ENCODE assay signal across 9 mouse cellular contexts in genomic region chr10:80144864-80145838, GRCm38 (mm10). TPM values are rescaled to one million over a fixed set of nuclear protein-coding genes. Genes with fewer than 3 reads are reported as not detected.
DNase-seq lines count a peak whose midpoint lies in the region; ATAC-seq and TF ChIP-seq lines count a peak whose summit lies in the region.
"Had no signal": no experiment of that assay in that cellular context is flagged by ENCODE, and none has a peak within 500 bp of the region (broad histone marks: within the 10 kb centered on the region; RNA-seq: fewer than 3 reads in every experiment).

No protein-coding gene starts in this region.

- peak; percentile 89 for TF ChIP-seq CTCF in stomach, postnatal 0 days (IDR thresholded peaks at IDR 0.05; ENCODE audit: low read depth)

- H3K27me3 ChIP-seq in limb, embryonic 11.5 days (ENCODE audit: control insufficient read depth, insufficient read depth, low read length): no peaks in the 10 kb centered on the region
- no peaks in the 10 kb centered on the region for H3K27me3 ChIP-seq in midbrain, embryonic 15.5 days (replicated peaks)
- H3K27me3 ChIP-seq in stomach, postnatal 0 days (ENCODE audit: control insufficient read depth, insufficient read depth, low read length): no peaks in the 10 kb centered on the region
- H3K27me3 ChIP-seq: Patski had no signal

- no peak for TF ChIP-seq EP300 in stomach, postnatal 0 days (optimal IDR thresholded peaks at IDR 0.05)

- H3K4me2 ChIP-seq in limb, embryonic 11.5 days (ENCODE audit: low read depth, severe bottlenecking): no peak overlapping the region
- H3K4me2 ChIP-seq in midbrain, embryonic 15.5 days: 0 out of 2 replicates have a peak overlapping the region, but pooled peaks have one; percentile 0
- no peak overlapping the region for H3K4me2 ChIP-seq in stomach, postnatal 0 days (replicated peaks; ENCODE audit: low read depth)

- ATAC-seq in cerebellum, adult (ENCODE audit: insufficient number of reproducible peaks, low FRiP score, low TSS enrichment): no peak
- no peak for ATAC-seq in limb, embryonic 11.5 days (ENCODE audit: insufficient number of reproducible peaks, low FRiP score, low TSS enrichment, low read depth)
- no peak for ATAC-seq in midbrain, embryonic 15.5 days (replicated peaks)
- no peak for ATAC-seq in stomach, postnatal 0 days (ENCODE audit: low FRiP score, low TSS enrichment)
- ATAC-seq: Patski had no signal

- H3K36me3 ChIP-seq in limb, embryonic 11.5 days (ENCODE audit: control insufficient read depth, insufficient read depth, low read length): peaks cover 20% of the 10 kb centered on the region
- peaks cover 3% of the 10 kb centered on the region; the same call in 1 of the 2 replicates for H3K36me3 ChIP-seq in midbrain, embryonic 15.5 days (replicated peaks)
- peaks cover 10% of the 10 kb centered on the region; the same call in 1 of the 2 replicates for H3K36me3 ChIP-seq in stomach, postnatal 0 days (ENCODE audit: control insufficient read depth, insufficient read depth, low read length)

- WGBS in limb, embryonic 11.5 days: 79% methylated on average over 20 of the region's 20 CpGs
- 70% methylated on average over 20 of the region's 20 CpGs for WGBS in midbrain, embryonic 15.5 days
- 75% methylated on average over 20 of the region's 20 CpGs for WGBS in stomach, postnatal 0 days

- H3K4me1 ChIP-seq in limb, embryonic 11.5 days (ENCODE audit: control insufficient read depth, insufficient read depth, low read length): peaks cover 16% of the 10 kb centered on the region; the same call in 1 of the 2 replicates
- peaks cover 56% of the 10 kb centered on the region for H3K4me1 ChIP-seq in midbrain, embryonic 15.5 days
- H3K4me1 ChIP-seq in stomach, postnatal 0 days (replicated peaks; ENCODE audit: control insufficient read depth, insufficient read depth): peaks cover 8% of the 10 kb centered on the region; the same call in 1 of the 2 replicates

- H3K9me3 ChIP-seq in limb, embryonic 11.5 days (ENCODE audit: control insufficient read depth, low read length): no peaks in the 10 kb centered on the region
- no peaks in the 10 kb centered on the region for H3K9me3 ChIP-seq in midbrain, embryonic 15.5 days
- H3K9me3 ChIP-seq in stomach, postnatal 0 days (ENCODE audit: control insufficient read depth, low read length): no peaks in the 10 kb centered on the region

- H3K9ac ChIP-seq in limb, embryonic 11.5 days (ENCODE audit: low read length): no peak overlapping the region
- peak overlapping the region; percentile 2; the same call in 1 of the 2 replicates for H3K9ac ChIP-seq in midbrain, embryonic 15.5 days
- H3K9ac ChIP-seq in stomach, postnatal 0 days (ENCODE audit: low read length): 0 out of 2 replicates have a peak overlapping the region, but pooled peaks have one; percentile 31

- H3K27ac ChIP-seq in limb, embryonic 11.5 days (replicated peaks; ENCODE audit: low read depth, low read length): no peak overlapping the region
- no peak overlapping the region for H3K27ac ChIP-seq in midbrain, embryonic 15.5 days
- peak overlapping the region; percentile 99 for H3K27ac ChIP-seq in stomach, postnatal 0 days (replicated peaks)

- no peak overlapping the region for H3K4me3 ChIP-seq in limb, embryonic 11.5 days (ENCODE audit: low read depth, low read length)
- H3K4me3 ChIP-seq in midbrain, embryonic 15.5 days: no peak overlapping the region
- no peak overlapping the region for H3K4me3 ChIP-seq in stomach, postnatal 0 days (ENCODE audit: low read depth, low read length)

- peak; percentile 81 for DNase-seq in cerebellum, adult 11 months
- peak; percentile 81 to 87 for DNase-seq in cerebellum, adult 18-20 months
- peak; percentile 78 for DNase-seq in gastrocnemius, adult 18-20 months (ENCODE audit: low spot score)
- peak; percentile 87 for DNase-seq in induced T-regulatory cell, adult 2 months (ENCODE audit: low read depth)
- DNase-seq in limb, embryonic 11.5 days (ENCODE audit: low spot score): peak; percentile 83
- DNase-seq in stomach, postnatal 0 days (ENCODE audit: low spot score): peak; percentile 78

RNA-seq across cellular contexts. Expression of gene Midn, which starts 2.9 kb away (rescaled TPM):
- total RNA-seq in gastrocnemius, adult 18-20 months (2021): 10 to 100 TPM; 40.6 to 47.9 TPM
- polyA plus RNA-seq in limb, embryonic 11.5 days (2014; fragmentation: Nextera tagmentation; extraction: Ambion mirVana): 59.3 and 60.9 TPM in 2 replicates
- polyA plus RNA-seq in midbrain, embryonic 15.5 days (2015; fragmentation: Nextera tagmentation; extraction: Ambion mirVana): 29.5 and 29.9 TPM in 2 replicates
- 8.5 and 9.6 TPM in 2 replicates for polyA plus RNA-seq in stomach, postnatal 0 days (2015; fragmentation: Nextera tagmentation; extraction: Ambion mirVana)

RNA-seq across cellular contexts. Expression of gene Cbarp, which starts 4.5 kb away (rescaled TPM):
- 1 to 10 TPM; 1.6 to 1.9 TPM for total RNA-seq in gastrocnemius, adult 18-20 months (2021)
- polyA plus RNA-seq in limb, embryonic 11.5 days (2014; fragmentation: Nextera tagmentation; extraction: Ambion mirVana): 4.7 and 6.5 TPM in 2 replicates
- 65.7 and 66.9 TPM in 2 replicates for polyA plus RNA-seq in midbrain, embryonic 15.5 days (2015; fragmentation: Nextera tagmentation; extraction: Ambion mirVana)
- 4.2 and 4.3 TPM in 2 replicates for polyA plus RNA-seq in stomach, postnatal 0 days (2015; fragmentation: Nextera tagmentation; extraction: Ambion mirVana)

RNA-seq across cellular contexts. Expression of gene Atp5d, which starts 6.7 kb away (rescaled TPM):
- 100 to 1,000 TPM; 573 to 611 TPM for total RNA-seq in gastrocnemius, adult 18-20 months (2021)
- 416 and 426 TPM in 2 replicates for polyA plus RNA-seq in limb, embryonic 11.5 days (2014; fragmentation: Nextera tagmentation; extraction: Ambion mirVana)
- polyA plus RNA-seq in midbrain, embryonic 15.5 days (2015; fragmentation: Nextera tagmentation; extraction: Ambion mirVana): 444 and 468 TPM in 2 replicates
- 679 and 705 TPM in 2 replicates for polyA plus RNA-seq in stomach, postnatal 0 days (2015; fragmentation: Nextera tagmentation; extraction: Ambion mirVana)

RNA-seq across cellular contexts. Expression of gene Cirbp, which starts 20.6 kb away (rescaled TPM):
- total RNA-seq in gastrocnemius, adult 18-20 months (2021): 10 to 100 TPM; 28.9 to 37.5 TPM
- polyA plus RNA-seq in limb, embryonic 11.5 days (2014; fragmentation: Nextera tagmentation; extraction: Ambion mirVana): 67.9 and 68.1 TPM in 2 replicates
- polyA plus RNA-seq in midbrain, embryonic 15.5 days (2015; fragmentation: Nextera tagmentation; extraction: Ambion mirVana): 364 and 392 TPM in 2 replicates
- polyA plus RNA-seq in stomach, postnatal 0 days (2015; fragmentation: Nextera tagmentation; extraction: Ambion mirVana): 237 and 244 TPM in 2 replicates

RNA-seq across cellular contexts. Expression of gene 1600002K03Rik, which starts 27.6 kb away (rescaled TPM):
- total RNA-seq in gastrocnemius, adult 18-20 months (2021): 1 to 10 TPM; 5.4 to 6.5 TPM
- 5.9 and 7.2 TPM in 2 replicates for polyA plus RNA-seq in limb, embryonic 11.5 days (2014; fragmentation: Nextera tagmentation; extraction: Ambion mirVana)
- polyA plus RNA-seq in midbrain, embryonic 15.5 days (2015; fragmentation: Nextera tagmentation; extraction: Ambion mirVana): 13.3 and 14.7 TPM in 2 replicates
- polyA plus RNA-seq in stomach, postnatal 0 days (2015; fragmentation: Nextera tagmentation; extraction: Ambion mirVana): 13.9 and 14.1 TPM in 2 replicates
